Mouse (Mus musculus) CH12.LX (cell line): ENCODE measurements at regions not wholly inside any gene's neighbourhood (a gene's known extent, or its start where the extent isn't known, plus 50 kb on each side); places are given as distances from the start of the nearest gene placed in this dataset.

Experiments
- CTCF ChIP-seq, 2 experiments: IDR thresholded peaks in 1 of 2; conservative IDR thresholded peaks in 1 of 2; 2 replicates each; pipeline ENCODE4 v1.5.1; 2011 to 2012; ENCODE audit warnings: low read depth in 2 of 2, low read length in 2 of 2, improper control_type of control experiment in 1 of 2, inconsistent platforms in 1 of 2, mild to moderate bottlenecking in 1 of 2, moderate library complexity in 1 of 2
- ZKSCAN1 ChIP-seq: IDR thresholded peaks from 2 replicates; pipeline ENCODE4 v1.6.1; 2012; ENCODE audit warnings: low read depth, inconsistent platforms, low read length, improper control_type of control experiment, borderline replicate concordance

GRCm38 (mm10) chr13:44281796-44282195 is 447.5 kb upstream of the Jarid2 start:
- TF ChIP-seq ZKSCAN1 (no peak), CTCF (conservative IDR thresholded peaks at IDR 0.05 in 1 of 2, IDR thresholded peaks at IDR 0.05 in 1 of 2; ENCODE audit: low read depth in 2 of 2, low read length in 2 of 2) (no peak)
